17 mouse cellular contexts compared by ENCODE assay signal in the genomic region with DNA sequence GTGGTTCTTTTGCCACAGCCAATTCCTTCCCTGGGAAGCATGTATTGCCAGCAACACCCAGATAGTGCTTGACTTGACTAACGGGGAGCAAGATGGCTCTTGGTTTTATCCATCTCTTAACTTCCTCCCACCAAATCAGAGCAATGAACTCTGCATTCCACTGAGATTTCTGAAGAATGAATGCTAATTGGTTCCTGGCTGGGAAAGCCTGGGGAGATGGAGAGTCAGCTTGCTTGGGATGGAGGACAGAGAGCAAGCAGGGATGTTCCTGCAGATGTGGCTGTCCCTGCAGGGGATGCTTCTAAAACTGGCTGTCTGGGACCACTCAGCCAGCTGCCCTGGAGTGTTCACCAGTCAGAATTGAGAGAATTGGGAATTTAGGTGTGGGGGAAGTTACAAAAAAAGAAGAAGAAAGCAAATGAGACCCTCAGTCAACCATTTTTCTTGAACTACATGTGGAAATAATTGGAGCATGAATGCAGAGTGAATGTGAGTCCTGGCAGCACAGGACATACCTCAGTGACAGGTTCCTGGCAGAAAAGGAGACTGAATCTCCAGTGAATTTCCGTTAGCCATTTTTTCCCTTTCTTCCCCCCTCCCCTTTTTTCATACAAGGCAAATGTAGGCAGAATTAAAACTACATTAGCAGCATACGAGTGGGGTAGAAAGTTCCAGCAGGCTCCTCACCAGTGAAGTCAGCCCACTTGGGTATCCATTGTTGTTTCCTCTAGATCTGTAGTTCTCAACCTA. TPM values are rescaled to one million over a fixed set of nuclear protein-coding genes. Genes with fewer than 3 reads are reported as not detected.
A peak's percentile ranks its signal among the peaks of the same experiment; 100 is the strongest.
DNase-seq lines count a peak whose midpoint lies in the region; ATAC-seq and TF ChIP-seq lines count a peak whose summit lies in the region.
"Had no signal": no experiment of that assay in that cellular context is flagged by ENCODE, and none has a peak within 500 bp of the region (broad histone marks: within the 10 kb centered on the region; RNA-seq: fewer than 3 reads in every experiment).

No protein-coding gene starts in this region.

- no peak for ATAC-seq in heart, embryonic 15.5 days (replicated peaks; ENCODE audit: insufficient number of reproducible peaks, insufficient read depth, low FRiP score, low read depth)
- no peak for ATAC-seq in lung, embryonic 14.5 days (ENCODE audit: insufficient read depth)
- ATAC-seq in limb, embryonic 13.5 days (ENCODE audit: low FRiP score, low read depth), result no peak
- ATAC-seq in inflammation-experienced regulatory T-cells, adult 6 months, result no peak
- ATAC-seq: forebrain, embryonic 14.5 days had no signal

- H3K27me3 ChIP-seq in heart, embryonic 15.5 days, result no peaks in the 10 kb centered on the region
- H3K27me3 ChIP-seq in lung, embryonic 14.5 days (ENCODE audit: insufficient read depth, low read length), result no peaks in the 10 kb centered on the region
- H3K27me3 ChIP-seq in limb, embryonic 13.5 days, result no peaks in the 10 kb centered on the region
- H3K27me3 ChIP-seq: hindbrain, embryonic 15.5 days had no signal

- peaks cover 43% of the 10 kb centered on the region for H3K36me3 ChIP-seq in heart, embryonic 15.5 days
- peaks cover 43% of the 10 kb centered on the region for H3K36me3 ChIP-seq in lung, embryonic 14.5 days (ENCODE audit: insufficient read depth)
- peaks cover 74% of the 10 kb centered on the region for H3K36me3 ChIP-seq in limb, embryonic 13.5 days
- H3K36me3 ChIP-seq: hindbrain, embryonic 15.5 days had no signal

- no peak for DNase-seq in heart, adult 8-10 months (ENCODE audit: low spot score)
- peak; percentile 57 for DNase-seq in lung, embryonic 14.5 days
- DNase-seq in lung, adult 18-20 months, result no peak
- peak; percentile 55 for DNase-seq in NIH3T3 (ENCODE audit: low read depth)
- DNase-seq: adrenal gland, postnatal 14 days; cerebellum, adult 2 months; kidney, postnatal 10 days; midbrain, embryonic 14.5 days had no signal

- no peaks in the 10 kb centered on the region for H3K9me3 ChIP-seq in heart, embryonic 15.5 days (replicated peaks)
- H3K9me3 ChIP-seq in lung, embryonic 14.5 days (ENCODE audit: low read depth, low read length), result no peaks in the 10 kb centered on the region
- peaks cover 10% of the 10 kb centered on the region; the same call in 1 of the 2 replicates for H3K9me3 ChIP-seq in limb, embryonic 13.5 days
- H3K9me3 ChIP-seq: G1E; hindbrain, embryonic 15.5 days had no signal

- 37% methylated on average over 3 of the region's 3 CpGs for WGBS in heart, embryonic 15.5 days
- 57% methylated on average over 3 of the region's 3 CpGs for WGBS in lung, embryonic 14.5 days
- 61% methylated on average over 3 of the region's 3 CpGs for WGBS in limb, embryonic 13.5 days

- H3K9ac ChIP-seq in heart, embryonic 15.5 days, result no peak overlapping the region
- H3K9ac ChIP-seq in lung, embryonic 14.5 days, result no peak overlapping the region
- no peak overlapping the region for H3K9ac ChIP-seq in limb, embryonic 13.5 days
- H3K9ac ChIP-seq: hindbrain, embryonic 15.5 days had no signal

- TF ChIP-seq CTCF in lung, embryonic 14.5 days (IDR thresholded peaks at IDR 0.05; ENCODE audit: low read depth), result no peak

- peaks cover 36% of the 10 kb centered on the region for H3K4me1 ChIP-seq in heart, embryonic 15.5 days (replicated peaks)
- H3K4me1 ChIP-seq in lung, embryonic 14.5 days (ENCODE audit: insufficient read depth), result 0 out of 2 replicates have a peak, but pooled peaks cover 9% of the 10 kb centered on the region
- peaks cover 63% of the 10 kb centered on the region for H3K4me1 ChIP-seq in limb, embryonic 13.5 days

- peak overlapping the region; percentile 67 for H3K27ac ChIP-seq in heart, embryonic 15.5 days
- peak overlapping the region; percentile 33; the same call in 1 of the 2 replicates for H3K27ac ChIP-seq in lung, embryonic 14.5 days (ENCODE audit: low read depth)
- H3K27ac ChIP-seq in limb, embryonic 13.5 days, result peak overlapping the region; percentile 61; the same call in 1 of the 2 replicates
- H3K27ac ChIP-seq: hindbrain, embryonic 15.5 days had no signal

- H3K4me3 ChIP-seq in heart, embryonic 15.5 days, result no peak overlapping the region
- no peak overlapping the region for H3K4me3 ChIP-seq in lung, embryonic 14.5 days (ENCODE audit: low read depth, low read length)
- no peak overlapping the region for H3K4me3 ChIP-seq in limb, embryonic 13.5 days
- H3K4me3 ChIP-seq: hindbrain, embryonic 15.5 days had no signal

- H3K4me2 ChIP-seq in heart, embryonic 15.5 days, result no peak overlapping the region
- no peak overlapping the region for H3K4me2 ChIP-seq in lung, embryonic 14.5 days
- H3K4me2 ChIP-seq in limb, embryonic 13.5 days (replicated peaks), result no peak overlapping the region
- H3K4me2 ChIP-seq: hindbrain, embryonic 15.5 days; liver, embryonic 11.5 days had no signal

RNA-seq across cellular contexts. Expression of a gene that starts 29.2 kb away (rescaled TPM):
- 468 and 518 TPM in 2 replicates for polyA plus RNA-seq in heart, embryonic 15.5 days (2015; fragmentation: Nextera tagmentation; extraction: Ambion mirVana)
- total RNA-seq in heart, adult 8-10 months (2022), result 10 to 100 TPM; 36.4 to 46.9 (median 43.4) TPM
- 460 and 502 TPM in 2 replicates for polyA plus RNA-seq in lung, embryonic 14.5 days (2014; fragmentation: Nextera tagmentation; extraction: Ambion mirVana)
- polyA plus RNA-seq in limb, embryonic 13.5 days (2015; fragmentation: Nextera tagmentation; extraction: Ambion mirVana), result 714 and 731 TPM in 2 replicates
- under 1 TPM in 1 of 3 experiments, not detected in 2; 0.27 TPM for polyA plus RNA-seq in inflammation-experienced regulatory T-cells, adult 6 months (2017; shearing (Covaris generic))

RNA-seq across cellular contexts. Expression of a gene that starts 55.0 kb away (rescaled TPM):
- 4.9 and 6.3 TPM in 2 replicates for polyA plus RNA-seq in heart, embryonic 15.5 days (2015; fragmentation: Nextera tagmentation; extraction: Ambion mirVana)
- 1 to 10 TPM in 3 of 4 experiments, under 1 TPM in 1; 0.90 to 1.4 (median 1.3) TPM for total RNA-seq in heart, adult 8-10 months (2022)
- polyA plus RNA-seq in lung, embryonic 14.5 days (2014; fragmentation: Nextera tagmentation; extraction: Ambion mirVana), result 0.38 and 0.46 TPM in 2 replicates
- 0.13 and 0.22 TPM in 2 replicates for polyA plus RNA-seq in limb, embryonic 13.5 days (2015; fragmentation: Nextera tagmentation; extraction: Ambion mirVana)
- polyA plus RNA-seq in inflammation-experienced regulatory T-cells, adult 6 months (2017; shearing (Covaris generic)), result not detected
- total RNA-seq: layer of hippocampus, adult 8-10 months had no signal
- polyA plus RNA-seq: G1E; spleen, adult 2 months had no signal

Comparison
In these comparisons a context has a peak if more than half of its experiments do, and no peak if none do; other contexts are left out.
1. DNase-seq: peak in lung, embryonic 14.5 days (single experiment) and NIH3T3 (single experiment); none in heart, adult 8-10 months (single experiment) and lung, adult 18-20 months (0 of 2).
2. RNA of a gene that starts 29.2 kb away (polyA plus RNA-seq): 714 to 731 TPM in limb, embryonic 13.5 days, 468 to 518 TPM in heart, embryonic 15.5 days and 460 to 502 TPM in lung, embryonic 14.5 days; 0.27 TPM in inflammation-experienced regulatory T-cells, adult 6 months; every median in the first group is over 100 times any median in the second.
3. Peak in every context shown above with its lines, with median percentiles within 50 percentile points of each other: H3K27ac ChIP-seq.